Mouse (Mus musculus) embryo, embryonic 11.5 days (tissue): ENCODE results near the gene Astl.

ENCODE experiments used
- DNase-seq: peaks from one replicate; pipeline ENCODE4 v3.0.0-alpha.2; 2012; ENCODE audit warnings: low read depth, low spot score

Gene Astl

GRCm38 (mm10) chr2:127367126-127367820 is 28.8 kb downstream of the Astl start:
- no peak for DNase-seq

GRCm38 (mm10) chr2:127369703-127370376 is 31.4 kb downstream of the Astl start:
- DNase-seq, result no peak

- no peak for DNase-seq
These were observed 32.4 kb downstream of the Astl start for GRCm38 (mm10) chr2:127370561-127371483.

GRCm38 (mm10) chr2:127371484-127371861 is 33.0 kb downstream of the Astl start:
- DNase-seq, result no peak

- no peak for DNase-seq
These were observed 33.6 kb downstream of the Astl start for GRCm38 (mm10) chr2:127372082-127372481.

GRCm38 (mm10) chr2:127374131-127374530 is 35.7 kb downstream of the Astl start:
- no peak for DNase-seq

DNA sequence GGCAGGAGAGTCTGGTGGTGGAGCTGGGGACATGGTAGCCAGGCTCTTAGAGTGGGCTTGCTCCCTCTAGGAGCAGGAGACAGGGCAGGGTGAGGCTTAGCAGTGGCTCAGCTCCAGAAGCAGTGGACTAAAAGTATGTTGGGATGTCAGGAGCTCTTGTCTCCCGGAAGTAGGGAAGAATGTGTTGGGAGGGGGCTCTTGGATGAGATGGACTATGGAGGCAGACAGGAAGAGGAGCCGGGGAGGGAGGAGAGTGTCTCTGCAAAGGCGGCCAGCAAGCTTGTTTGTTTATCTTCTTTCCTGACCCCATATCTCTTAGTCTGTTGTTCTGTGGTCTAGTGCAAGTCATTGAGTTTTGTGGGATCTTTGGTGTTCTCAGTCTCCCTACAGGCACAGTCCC is 36.6 kb downstream of the Astl start:
- DNase-seq, result no peak

- DNase-seq, result no peak
These were observed 37.4 kb downstream of the Astl start for GRCm38 (mm10) chr2:127375759-127376341.

DNA sequence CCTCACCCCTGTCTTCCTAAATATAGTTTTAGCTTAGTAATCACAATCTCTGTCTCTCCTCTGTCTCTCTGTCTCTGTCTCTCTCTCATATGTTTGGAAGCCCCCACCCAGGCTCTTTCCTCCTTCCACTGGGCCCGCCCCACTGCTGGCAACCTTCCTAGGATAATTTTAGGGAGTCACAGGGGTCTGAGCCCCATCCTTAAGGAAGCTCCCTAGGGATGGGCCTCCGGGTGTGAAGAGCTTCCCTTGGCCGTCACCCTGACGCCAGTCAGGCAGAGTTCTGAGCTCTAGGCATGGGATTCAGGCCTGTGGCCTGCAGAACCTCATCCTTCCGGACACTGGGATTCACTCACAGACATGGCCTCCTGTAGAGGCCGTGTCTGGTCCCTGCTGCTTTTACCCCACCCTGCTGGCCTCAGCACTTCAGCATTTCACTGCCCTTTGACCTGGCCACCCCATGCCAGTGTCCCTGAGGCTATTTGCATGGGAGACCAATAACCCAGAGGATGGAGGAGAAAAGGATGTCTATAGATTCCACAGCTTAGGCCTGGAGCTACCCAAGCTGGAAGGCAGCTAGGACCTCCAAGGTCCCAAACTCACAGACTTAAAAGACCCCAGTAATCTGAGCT is 38.1 kb downstream of the Astl start:
- no peak for DNase-seq

DNA sequence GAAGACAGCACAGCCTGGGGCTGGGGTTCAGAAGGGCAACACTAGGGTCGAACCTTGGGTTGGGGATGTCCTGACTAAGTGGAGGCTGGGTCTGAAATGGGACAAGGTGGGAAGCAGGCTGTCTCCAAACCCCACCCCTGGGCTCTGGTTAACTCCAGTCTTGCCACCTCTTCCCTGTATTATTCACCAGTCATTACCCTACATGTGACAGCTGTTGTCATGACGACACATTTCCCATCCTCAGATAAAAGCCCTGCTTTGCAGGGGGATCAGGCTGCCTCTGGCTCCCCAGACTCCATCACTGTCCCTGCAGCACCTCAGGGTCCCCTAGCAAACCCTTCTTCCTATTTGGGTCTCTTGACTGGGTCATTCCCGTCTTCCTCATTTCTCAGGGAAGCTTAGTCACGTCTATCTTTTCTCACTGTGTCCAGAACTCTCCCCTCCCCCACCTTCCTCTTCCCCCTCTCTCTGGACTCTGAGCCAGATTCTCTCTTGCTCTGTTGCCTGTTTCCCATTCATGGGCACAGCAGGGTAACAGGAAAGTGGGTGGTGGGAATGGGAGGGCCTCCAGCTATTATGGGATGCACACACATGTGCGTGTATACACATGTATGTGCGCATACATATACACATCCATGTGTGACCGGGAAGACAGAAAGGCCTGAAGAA is 39.6 kb downstream of the Astl start:
- no peak for DNase-seq

GRCm38 (mm10) chr2:127378611-127378990 is 40.2 kb downstream of the Astl start:
- DNase-seq, result no peak

DNA sequence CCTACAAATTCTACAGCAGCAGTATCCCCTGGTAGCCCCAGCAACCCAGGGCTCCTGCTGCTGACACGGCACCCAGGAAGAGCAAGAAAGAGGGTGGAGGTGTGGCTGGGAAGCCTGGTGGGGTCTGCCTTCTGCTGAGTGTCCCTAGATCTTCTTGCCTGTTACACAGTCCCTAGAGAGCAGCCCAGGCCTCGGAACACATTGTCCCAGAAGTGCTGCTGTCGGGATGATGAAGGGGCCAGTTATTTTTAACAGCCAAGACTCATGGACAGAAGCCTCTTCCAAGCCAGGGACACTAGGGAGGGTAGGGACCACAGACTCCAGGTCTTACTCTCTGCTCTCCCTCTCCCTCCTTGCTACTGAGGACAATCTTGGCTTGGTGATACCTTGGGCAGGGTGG is 40.8 kb downstream of the Astl start:
- DNase-seq, result no peak

- DNase-seq, result no peak
These were observed 45.4 kb downstream of the Astl start for GRCm38 (mm10) chr2:127383881-127384280.

DNA sequence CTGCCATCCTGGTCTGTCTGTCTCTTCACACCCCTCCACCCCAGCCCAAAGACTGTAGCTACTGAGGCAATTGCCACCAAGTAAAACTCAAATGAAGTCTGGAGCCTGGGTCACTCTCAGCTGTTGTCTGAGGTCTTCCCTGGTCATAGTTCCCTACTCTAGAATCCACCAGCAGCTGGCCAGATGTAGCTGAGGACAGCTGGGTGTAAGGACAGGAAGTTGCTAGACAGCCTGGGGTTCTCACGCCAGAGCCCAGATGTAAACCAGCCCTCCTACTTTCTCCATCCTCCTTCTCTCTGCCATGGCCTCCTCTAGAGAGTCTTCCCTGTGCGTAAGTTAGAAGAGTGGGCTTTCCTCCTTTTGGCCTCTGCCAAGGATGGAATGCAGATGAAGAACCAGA is 49.1 kb downstream of the Astl start:
- DNase-seq, result no peak

DNA sequence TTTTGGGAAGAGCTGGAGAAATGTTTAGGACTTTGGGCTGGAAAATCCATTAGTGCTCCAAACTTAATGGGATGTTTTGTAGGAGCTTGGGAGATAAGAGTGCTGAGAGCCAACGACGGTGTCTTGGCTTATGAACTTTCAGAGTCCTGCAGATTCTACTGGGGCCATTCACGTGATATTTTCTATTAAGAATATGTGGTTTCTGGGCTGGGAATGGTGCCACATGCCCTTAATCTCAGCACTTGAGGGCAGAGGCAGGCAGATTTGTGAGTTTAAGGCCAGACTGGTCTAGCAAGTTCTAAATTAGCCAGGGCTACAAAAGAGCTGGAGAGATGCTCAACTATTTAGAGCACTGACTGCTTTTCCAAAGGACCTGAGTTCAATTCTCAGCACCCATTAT is 51.9 kb downstream of the Astl start:
- no peak for DNase-seq

- DNase-seq, result no peak
These were observed 52.4 kb downstream of the Astl start for GRCm38 (mm10) chr2:127390846-127391245.

DNA sequence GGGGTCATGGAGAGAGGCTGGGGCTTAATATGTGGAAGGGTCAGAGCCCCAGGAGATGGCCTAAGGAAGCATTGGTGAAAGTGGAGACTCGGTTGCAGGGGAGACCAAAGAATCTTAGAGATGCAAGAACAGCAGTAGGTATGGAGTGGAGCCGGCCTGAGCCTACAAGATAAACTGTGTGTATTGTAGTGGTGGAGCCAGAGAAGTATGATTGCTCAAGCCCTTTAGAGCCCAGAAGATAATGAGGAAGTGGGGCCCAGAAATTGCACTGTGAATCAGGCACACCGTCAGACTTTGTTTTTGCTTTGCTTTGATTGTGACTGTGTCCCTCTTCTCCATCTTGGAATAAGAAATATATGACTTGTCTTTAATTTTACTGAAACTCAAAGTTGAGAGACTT is 52.9 kb downstream of the Astl start:
- no peak for DNase-seq

- no peak for DNase-seq
These were observed 56.2 kb downstream of the Astl start for GRCm38 (mm10) chr2:127394606-127395161.

DNA sequence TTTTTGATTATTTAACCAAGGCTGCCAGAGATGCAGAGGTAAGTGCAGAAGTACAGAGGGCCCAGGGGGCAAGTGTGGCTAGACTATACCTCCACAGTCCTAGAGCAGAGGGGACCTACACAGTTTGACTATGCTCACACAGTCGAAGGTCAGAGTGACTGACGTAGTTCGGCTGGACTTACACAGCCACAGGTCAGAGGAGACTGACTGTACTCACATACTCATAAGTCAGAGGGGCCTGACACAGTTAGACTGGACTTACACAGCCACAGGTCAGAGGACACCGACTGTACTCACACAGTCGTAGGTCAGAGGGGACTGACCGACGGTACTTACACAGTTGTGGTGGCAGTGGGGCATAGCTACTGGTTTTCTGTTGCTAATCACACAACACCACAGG is 60.3 kb downstream of the Astl start:
- DNase-seq, result no peak
